Mouse (Mus musculus): ENCODE results near the gene Sh3kbp1.

- TF ChIP-seq POLR2A (IDR thresholded peaks at IDR 0.05; ENCODE audit: borderline replicate concordance, low read depth, low read length) = no peak
- TF ChIP-seq CTCF (IDR thresholded peaks at IDR 0.05; ENCODE audit: low read depth, low read length) = no peak
Observed at GRCm38 (mm10) chrX:159856866-159857265, 229.8 kb downstream of the Sh3kbp1 start.
